Mouse (Mus musculus): ENCODE data around the gene Lta. TPM values are rescaled to one million over a fixed set of nuclear protein-coding genes. Genes with fewer than 3 reads are reported as not detected.
A peak's percentile ranks its signal among the peaks of the same experiment; 100 is the strongest.

Gene Lta
- polyA plus RNA-seq, 1 experiment from 2014 or later: not detected

GRCm38 (mm10) chr17:35174201-35174977 lies 30.8 kb downstream of the Lta start:
- Histone ChIP-seq H3K9me3 (ENCODE audit: low read length) (no peaks in the 10 kb centered on the region), H3K27me3 (ENCODE audit: insufficient read depth, low read length) (no peaks in the 10 kb centered on the region), H3K9ac (replicated peaks) (no peak overlapping the region), H3K36me3 (replicated peaks; ENCODE audit: insufficient read depth, low read length) (no peaks in the 10 kb centered on the region), H3K4me2 (ENCODE audit: low read depth, low read length) (no peak overlapping the region), H3K27ac (ENCODE audit: low read depth) (no peak overlapping the region), H3K4me3 (ENCODE audit: low read depth, low read length) (no peak overlapping the region), H3K4me1 (ENCODE audit: insufficient read depth) (0 out of 2 replicates have a peak, but pooled peaks cover 4% of the 10 kb centered on the region)
- TF ChIP-seq EP300 (IDR thresholded peaks at IDR 0.05; ENCODE audit: low read depth) (no peak), CTCF (IDR thresholded peaks at IDR 0.05; ENCODE audit: low read depth) (no peak)
- WGBS (ENCODE audit: insufficient replicate concordance): 62% methylated on average over 8 of the region's 8 CpGs
- DNase-seq (no peak), ATAC-seq (no peak)

- no peak for ATAC-seq
- TF ChIP-seq CTCF (IDR thresholded peaks at IDR 0.05; ENCODE audit: low read depth): no peak
- no peak for TF ChIP-seq EP300 (IDR thresholded peaks at IDR 0.05; ENCODE audit: low read depth)
- H3K4me3 ChIP-seq (ENCODE audit: low read depth, low read length): no peak overlapping the region
- H3K4me2 ChIP-seq (ENCODE audit: low read depth, low read length): 0 out of 2 replicates have a peak overlapping the region, but pooled peaks have one; percentile 20
- 0 out of 2 replicates have a peak, but pooled peaks cover 4% of the 10 kb centered on the region for H3K4me1 ChIP-seq (ENCODE audit: insufficient read depth)
- H3K27me3 ChIP-seq (ENCODE audit: insufficient read depth, low read length): no peaks in the 10 kb centered on the region
- H3K36me3 ChIP-seq (replicated peaks; ENCODE audit: insufficient read depth, low read length): no peaks in the 10 kb centered on the region
- H3K9me3 ChIP-seq (ENCODE audit: low read length): no peaks in the 10 kb centered on the region
- no peak overlapping the region for H3K9ac ChIP-seq (replicated peaks)
- 55% methylated on average over 3 of the region's 3 CpGs for WGBS (ENCODE audit: insufficient replicate concordance)
- H3K27ac ChIP-seq (ENCODE audit: low read depth): peak overlapping the region; percentile 64
- DNase-seq: no peak
These were observed 31.8 kb downstream of the Lta start for GRCm38 (mm10) chr17:35173329-35173728.

- Histone ChIP-seq H3K4me2 (ENCODE audit: low read depth, low read length) (peak overlapping the region; percentile 20; the same call in 1 of the 2 replicates), H3K9ac (replicated peaks) (no peak overlapping the region), H3K27ac (ENCODE audit: low read depth) (peak overlapping the region; percentile 64), H3K9me3 (ENCODE audit: low read length) (no peaks in the 10 kb centered on the region), H3K27me3 (ENCODE audit: insufficient read depth, low read length) (no peaks in the 10 kb centered on the region), H3K36me3 (replicated peaks; ENCODE audit: insufficient read depth, low read length) (no peaks in the 10 kb centered on the region), H3K4me3 (ENCODE audit: low read depth, low read length) (no peak overlapping the region), H3K4me1 (ENCODE audit: insufficient read depth) (0 out of 2 replicates have a peak, but pooled peaks cover 4% of the 10 kb centered on the region)
- WGBS (ENCODE audit: insufficient replicate concordance): 53% methylated on average over 11 of the region's 11 CpGs
- ATAC-seq (peak; percentile 24; the same call in 1 of the 2 replicates), DNase-seq (no peak)
- TF ChIP-seq CTCF (IDR thresholded peaks at IDR 0.05; ENCODE audit: low read depth) (no peak), EP300 (IDR thresholded peaks at IDR 0.05; ENCODE audit: low read depth) (no peak)
These were observed 32.5 kb downstream of the Lta start for GRCm38 (mm10) chr17:35172445-35173234.

GRCm38 (mm10) chr17:35168541-35169207 lies 36.5 kb downstream of the Lta start:
- no peaks in the 10 kb centered on the region for H3K27me3 ChIP-seq (ENCODE audit: insufficient read depth, low read length)
- H3K36me3 ChIP-seq (replicated peaks; ENCODE audit: insufficient read depth, low read length): no peaks in the 10 kb centered on the region
- peak; percentile 79 for TF ChIP-seq CTCF (IDR thresholded peaks at IDR 0.05; ENCODE audit: low read depth)
- no peak for TF ChIP-seq EP300 (IDR thresholded peaks at IDR 0.05; ENCODE audit: low read depth)
- DNase-seq (no peak), ATAC-seq (no peak)
- H3K27ac ChIP-seq (ENCODE audit: low read depth): no peak overlapping the region
- no peak overlapping the region for H3K9ac ChIP-seq (replicated peaks)
- WGBS (ENCODE audit: insufficient replicate concordance): 13% methylated on average over 4 of the region's 4 CpGs
- H3K4me1 ChIP-seq (ENCODE audit: insufficient read depth): peaks cover 11% of the 10 kb centered on the region
- H3K4me2 ChIP-seq (ENCODE audit: low read depth, low read length): no peak overlapping the region
- no peaks in the 10 kb centered on the region for H3K9me3 ChIP-seq (ENCODE audit: low read length)
- H3K4me3 ChIP-seq (ENCODE audit: low read depth, low read length): no peak overlapping the region

GRCm38 (mm10) chr17:35167794-35168193 lies 37.4 kb downstream of the Lta start:
- WGBS (ENCODE audit: insufficient replicate concordance): 77% methylated on average over 7 of the region's 7 CpGs

More at GRCm38 (mm10) chr17:35167794-35168193, 37.4 kb downstream of the Lta start:
- H3K4me2 ChIP-seq (ENCODE audit: low read depth, low read length): no peak overlapping the region
- peaks cover 17% of the 10 kb centered on the region for H3K4me1 ChIP-seq (ENCODE audit: insufficient read depth)
- H3K4me3 ChIP-seq (ENCODE audit: low read depth, low read length): no peak overlapping the region
- no peaks in the 10 kb centered on the region for H3K36me3 ChIP-seq (replicated peaks; ENCODE audit: insufficient read depth, low read length)
- no peak for TF ChIP-seq CTCF (IDR thresholded peaks at IDR 0.05; ENCODE audit: low read depth)
- no peak for TF ChIP-seq EP300 (IDR thresholded peaks at IDR 0.05; ENCODE audit: low read depth)
- DNase-seq (no peak), ATAC-seq (no peak)
- no peak overlapping the region for H3K27ac ChIP-seq (ENCODE audit: low read depth)
- no peaks in the 10 kb centered on the region for H3K27me3 ChIP-seq (ENCODE audit: insufficient read depth, low read length)
- no peaks in the 10 kb centered on the region for H3K9me3 ChIP-seq (ENCODE audit: low read length)
- H3K9ac ChIP-seq (replicated peaks): no peak overlapping the region
